Mouse (Mus musculus) olfactory bulb, adult 2 months (tissue): ENCODE measurements at regions not wholly inside any gene's neighbourhood (a gene's known extent, or its start where the extent isn't known, plus 50 kb on each side); places are given as distances from the start of the nearest gene placed in this dataset.

ENCODE experiments used
- CTCF ChIP-seq: fragments of 200-500 bp; IDR thresholded peaks from 2 replicates; pipeline ENCODE4 v1.5.1; 2012; ENCODE audit warnings: low read depth, mild to moderate bottlenecking, low read length, moderate library complexity; ENCODE audit not compliant: insufficient read depth
- POLR2A ChIP-seq: fragments of 200-500 bp; IDR thresholded peaks from 2 replicates; pipeline ENCODE4 v1.6.1; 2012; ENCODE audit warnings: mild to moderate bottlenecking, low read depth, low read length, moderate library complexity; ENCODE audit not compliant: insufficient read depth

GRCm38 (mm10) chr8:92176101-92176500 lies 181.3 kb upstream of the Irx5 start:
- TF ChIP-seq POLR2A (no peak), CTCF (no peak)
